Mouse (Mus musculus) right cerebral cortex, postnatal 10 days (tissue): ENCODE data around the gene Cntn4.

Experiments used
- DNase-seq, 2 experiments: peaks; one replicate each; pipeline ENCODE4 v3.0.0; 2021; ENCODE audit warnings: low spot score in 2 of 2

Cntn4 gene

DNA sequence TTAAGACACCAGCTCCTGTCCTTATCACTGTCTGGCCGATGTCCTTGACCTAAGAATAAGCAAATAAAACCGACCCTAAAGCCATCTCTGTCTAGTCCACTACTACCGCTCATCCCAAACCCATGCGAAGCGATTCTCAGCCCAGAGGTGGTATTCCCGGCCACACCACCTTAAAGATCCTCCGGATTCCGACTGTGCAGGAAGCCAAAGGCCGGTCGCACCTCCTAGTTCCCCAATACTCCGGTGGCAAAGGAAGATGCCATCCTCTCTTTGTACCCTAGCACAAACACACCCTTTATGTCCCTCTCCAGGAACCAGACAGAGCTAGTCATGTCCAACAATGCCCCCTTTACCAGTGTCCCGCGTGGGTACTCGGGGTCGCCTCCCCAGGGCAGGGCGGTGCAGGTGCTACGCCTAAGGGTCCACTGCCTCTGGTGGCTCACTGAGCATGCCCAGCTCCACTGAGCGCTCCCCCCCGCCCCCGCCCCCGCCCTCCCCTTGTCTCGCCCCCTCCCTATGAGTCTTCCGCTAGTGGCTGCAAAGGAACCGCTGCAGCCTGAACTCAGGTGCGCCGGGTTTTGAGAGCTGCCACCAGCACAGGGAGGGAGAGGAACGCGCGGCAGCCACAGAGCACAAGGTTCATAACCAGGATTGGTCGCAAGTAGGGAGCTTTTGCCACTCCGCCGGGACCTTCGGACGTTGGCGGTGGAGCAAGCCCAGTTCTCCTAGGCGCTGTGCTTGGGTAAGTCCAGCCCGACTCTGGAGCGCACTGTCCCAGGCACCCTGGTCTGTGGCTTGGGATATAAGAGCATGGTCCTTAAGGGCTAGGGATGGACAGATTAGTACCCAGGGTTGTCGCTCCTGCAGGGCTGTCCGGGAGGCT, at the start of gene Cntn4:
TSS of gene Cntn4 (plus strand) at position 512 of the 883 bp plus-strand sequence.
- DNase-seq: peak; percentile 83 to 88

DNA sequence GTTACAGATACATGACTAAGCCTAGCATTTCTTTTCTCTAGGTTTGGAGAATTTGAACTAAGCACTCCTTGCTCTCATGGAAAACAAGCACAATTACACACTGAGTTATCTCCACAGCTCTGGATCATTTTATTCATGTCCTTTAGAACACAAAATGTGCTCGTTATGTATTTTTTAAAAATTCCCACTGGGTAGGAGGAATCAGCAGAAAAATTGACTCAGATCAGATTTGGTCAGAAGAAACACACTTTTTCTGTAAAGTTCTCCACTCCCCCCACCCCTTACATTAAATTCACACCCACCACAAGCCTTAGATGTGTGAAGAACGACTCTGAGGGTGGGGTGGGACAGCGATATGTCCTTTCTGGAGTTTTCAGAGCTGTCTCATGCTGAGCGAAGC, 3.2 kb upstream of the Cntn4 start:
- DNase-seq: no peak

DNA sequence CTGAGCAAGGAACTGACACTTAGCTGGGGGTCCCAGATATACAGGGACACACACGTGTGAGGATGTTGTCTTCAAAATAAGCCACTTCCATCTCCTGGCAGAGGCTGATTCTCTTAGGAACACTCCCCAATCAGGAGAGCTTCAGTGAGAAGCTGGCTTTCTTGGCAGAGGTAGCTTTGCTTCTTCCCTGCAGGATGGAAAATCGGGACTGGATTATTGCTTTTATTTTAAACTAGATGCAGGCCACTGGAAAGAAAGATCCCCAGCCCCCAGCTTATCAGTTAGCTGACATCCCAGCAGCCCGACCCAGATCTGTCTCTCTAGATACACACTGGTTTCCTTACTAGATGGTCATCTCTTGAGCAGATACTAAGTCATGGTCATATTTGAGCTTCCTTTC, 2.4 kb upstream of the Cntn4 start:
- DNase-seq: peak; percentile 37 to 52

DNA sequence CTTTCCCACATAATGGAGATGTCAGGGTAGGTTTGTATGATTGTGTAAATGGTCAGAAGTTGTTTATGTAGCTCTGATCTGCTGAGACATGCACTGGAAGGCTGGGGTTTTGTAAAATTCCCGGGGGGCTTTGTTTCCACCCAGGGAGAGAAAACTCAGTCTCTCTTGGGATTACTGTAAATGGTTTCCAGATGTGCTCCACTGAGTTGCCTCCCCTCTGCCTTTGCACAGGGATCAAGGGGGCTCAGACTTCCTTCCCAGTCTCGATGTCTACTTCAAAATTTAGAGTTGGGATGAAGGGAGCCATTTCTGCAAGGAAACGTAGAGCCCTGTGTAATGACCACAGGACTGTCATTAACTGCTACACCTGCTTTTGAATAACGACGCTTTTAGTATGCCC, 823 bp upstream of the Cntn4 start:
- no peak for DNase-seq

DNA sequence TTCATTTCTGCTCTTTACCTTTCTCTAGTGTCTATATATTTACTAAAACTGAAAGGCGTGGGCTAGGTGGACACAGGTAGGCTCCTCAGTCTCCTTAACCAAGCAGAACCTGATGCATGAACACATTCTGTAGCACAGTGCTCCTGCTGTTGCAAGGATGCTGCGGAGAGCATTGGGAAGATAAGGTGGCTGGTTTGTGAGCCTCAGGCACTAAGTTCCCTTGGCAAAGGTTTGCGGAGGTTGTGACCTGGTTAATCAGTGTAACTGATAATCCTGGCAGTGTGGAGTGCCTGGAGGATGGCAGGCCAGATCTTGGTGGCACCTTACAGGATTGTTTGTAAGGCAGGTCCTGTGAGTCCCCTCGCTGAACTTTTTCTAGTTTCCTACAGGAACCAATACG, 1.3 kb downstream of the Cntn4 start:
- DNase-seq: no peak

DNA sequence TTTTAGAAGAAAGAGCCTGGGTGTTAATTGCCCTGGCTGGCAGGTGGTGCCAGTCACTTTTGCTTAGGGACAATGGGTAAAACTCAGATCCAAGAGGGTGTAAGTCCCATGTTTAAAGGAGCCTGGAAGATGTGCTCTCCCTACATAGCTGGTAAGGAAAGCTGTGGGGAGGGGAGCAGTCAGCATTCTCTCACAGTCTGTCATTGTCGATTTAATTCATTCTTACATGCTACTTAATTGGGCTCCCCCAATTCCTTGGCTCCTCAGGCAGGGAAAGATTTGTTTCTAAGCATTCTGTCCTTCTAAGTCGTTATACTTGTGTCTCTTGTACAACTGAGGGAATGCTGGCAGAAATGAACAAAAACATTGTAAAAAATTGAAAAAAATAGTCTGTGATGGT, 4.0 kb downstream of the Cntn4 start:
- no peak for DNase-seq

DNA sequence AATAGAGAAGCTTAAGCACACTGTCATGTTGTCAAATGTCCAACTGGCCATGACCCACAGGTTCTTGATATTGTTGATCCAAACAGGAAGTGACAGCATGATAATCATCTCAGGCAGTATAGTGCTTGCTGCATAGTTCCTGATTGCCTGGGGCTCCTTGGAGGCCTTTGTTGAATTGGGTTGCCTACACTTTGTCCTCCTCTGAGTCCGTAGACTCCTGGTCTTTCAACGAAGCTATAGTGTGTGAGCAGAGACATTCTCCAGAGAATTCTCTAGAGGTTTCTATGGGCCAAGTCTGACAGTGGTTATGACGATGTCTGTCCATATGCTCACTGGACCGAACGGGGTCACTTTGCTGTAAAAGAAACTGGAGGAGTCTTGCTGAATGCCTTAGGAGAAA, 5.8 kb downstream of the Cntn4 start:
- DNase-seq: no peak

DNA sequence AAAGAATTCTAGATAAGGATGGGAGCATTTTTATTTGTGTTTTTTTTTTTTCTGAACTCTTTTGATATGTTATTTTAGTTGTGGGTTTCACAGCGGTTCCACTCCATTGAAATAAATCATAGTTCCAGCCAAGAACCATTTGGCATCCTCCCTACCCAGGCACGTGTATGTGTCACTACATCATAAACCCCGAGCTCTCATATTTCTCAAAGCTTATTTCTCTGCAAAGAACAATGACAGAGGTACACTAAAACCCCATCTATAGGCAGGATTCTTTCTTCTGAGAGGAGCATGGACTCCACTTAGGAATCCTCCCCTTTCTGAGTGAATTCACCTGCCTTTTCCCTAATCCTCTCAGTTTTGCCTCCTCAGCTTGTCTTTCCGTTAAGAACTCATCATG, 6.7 kb downstream of the Cntn4 start:
- no peak for DNase-seq

DNA sequence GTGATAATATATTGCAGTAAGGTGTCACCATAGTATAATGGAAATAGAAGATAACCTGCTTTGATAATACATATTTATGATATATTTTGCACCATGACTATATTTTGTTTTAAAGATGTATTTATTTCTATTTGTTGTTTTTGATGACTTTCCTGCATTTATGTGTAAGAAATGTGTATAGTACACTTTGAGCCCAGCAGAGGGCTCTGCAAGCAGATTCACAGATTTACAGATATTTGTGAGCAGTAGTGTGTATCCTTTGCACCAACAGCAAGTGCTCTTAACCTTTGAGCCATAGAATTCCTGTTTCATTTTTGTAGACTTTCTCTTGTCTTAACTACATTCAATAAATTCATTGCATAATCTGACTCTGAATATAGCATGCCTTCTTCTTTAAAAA, 10.7 kb downstream of the Cntn4 start:
- no peak for DNase-seq

DNA sequence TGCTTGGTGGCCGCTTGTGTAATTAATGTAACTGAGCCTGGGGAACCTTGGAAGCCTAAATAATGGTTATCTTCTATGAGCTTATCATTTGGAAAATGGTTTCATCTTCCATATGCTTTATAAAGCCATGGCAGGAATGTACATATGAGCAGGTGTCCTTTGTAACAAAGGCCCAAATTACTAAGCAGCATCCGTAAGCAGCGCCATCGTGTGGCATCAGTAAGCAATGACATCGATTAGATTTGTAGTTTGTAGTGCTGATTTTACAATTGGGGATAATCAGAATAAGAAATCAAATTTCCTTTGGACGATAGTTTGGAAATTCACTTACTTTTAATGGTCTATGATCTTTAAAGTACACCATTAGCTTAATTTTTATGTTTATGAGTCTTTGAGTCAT, 64.6 kb downstream of the Cntn4 start:
- DNase-seq: no peak

DNA sequence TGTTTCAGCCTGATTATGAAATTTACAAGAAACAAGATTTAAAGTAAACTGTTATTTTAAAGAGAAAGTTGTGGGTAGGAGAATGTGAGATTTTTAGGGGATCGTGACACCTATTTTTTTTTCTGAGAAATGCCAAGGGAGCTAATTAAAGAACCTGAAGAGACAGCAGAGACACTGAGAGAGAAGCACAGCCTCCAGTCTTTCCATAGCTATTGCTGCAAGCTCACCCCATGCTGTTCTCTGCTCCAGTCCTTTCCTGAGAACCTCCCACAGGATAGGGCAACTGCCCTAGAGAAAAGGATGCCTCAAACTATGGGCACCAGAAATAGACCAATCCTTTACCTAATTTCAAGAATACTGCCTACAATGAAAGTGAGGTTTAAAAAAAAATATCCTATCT, 103.2 kb downstream of the Cntn4 start:
- DNase-seq: no peak

DNA sequence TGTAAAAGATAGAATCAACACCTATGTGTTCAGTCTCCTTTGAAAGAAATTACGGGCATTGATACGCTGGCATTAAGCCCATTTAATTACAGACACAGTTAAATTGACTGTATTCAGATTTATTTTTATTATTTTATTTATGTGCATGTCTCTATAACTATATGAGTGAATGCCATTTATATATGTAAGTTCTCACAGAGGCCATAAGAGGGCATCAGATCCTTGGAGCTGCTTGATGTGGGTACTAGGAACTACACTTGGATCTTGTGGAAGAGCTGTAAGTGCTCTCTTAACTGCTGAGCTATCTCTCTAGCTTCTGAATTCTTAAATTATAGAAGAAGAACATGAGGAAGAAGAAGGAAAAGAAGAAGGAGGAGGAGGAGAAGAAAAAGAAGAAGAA, 111.0 kb downstream of the Cntn4 start:
- no peak for DNase-seq

DNA sequence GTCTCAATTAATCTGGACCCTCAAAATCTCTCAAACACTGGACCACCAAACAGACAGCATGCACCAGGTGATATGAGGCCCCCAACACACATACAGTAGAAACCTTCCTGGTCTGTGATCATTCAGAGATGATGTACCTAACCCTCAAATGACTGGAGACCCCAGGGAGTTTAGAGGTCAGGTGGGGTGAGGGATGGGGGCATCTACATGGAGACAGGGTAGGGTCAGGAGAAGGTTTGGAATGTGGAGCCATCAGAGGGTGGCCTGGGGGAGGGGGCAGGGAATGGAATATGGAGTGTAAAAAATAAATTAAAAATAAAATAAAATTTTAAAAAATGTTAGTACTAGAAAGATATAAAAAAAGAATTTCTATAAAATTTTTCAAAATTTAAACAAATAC, 157.6 kb downstream of the Cntn4 start:
- no peak for DNase-seq

DNA sequence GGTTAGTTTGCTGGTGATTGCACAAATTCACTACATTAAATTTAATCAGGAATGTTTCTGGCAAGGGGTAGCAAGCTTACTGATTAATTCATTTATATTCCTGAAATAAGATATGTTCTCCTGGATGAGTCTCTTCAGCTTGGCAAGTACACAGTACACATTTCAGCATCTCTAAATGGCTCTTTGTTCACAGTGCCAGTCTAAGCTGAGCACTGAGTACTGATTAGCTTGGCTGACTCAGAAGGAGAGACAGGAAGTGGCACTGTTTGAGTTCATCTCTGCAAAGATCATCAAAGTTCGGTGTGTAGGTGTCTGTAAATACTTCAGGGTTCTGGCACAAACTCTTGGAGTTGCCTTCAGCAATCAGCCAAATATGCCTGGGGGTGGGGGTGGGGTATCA, 169.8 kb downstream of the Cntn4 start:
- peak; percentile 25 to 48 for DNase-seq

DNA sequence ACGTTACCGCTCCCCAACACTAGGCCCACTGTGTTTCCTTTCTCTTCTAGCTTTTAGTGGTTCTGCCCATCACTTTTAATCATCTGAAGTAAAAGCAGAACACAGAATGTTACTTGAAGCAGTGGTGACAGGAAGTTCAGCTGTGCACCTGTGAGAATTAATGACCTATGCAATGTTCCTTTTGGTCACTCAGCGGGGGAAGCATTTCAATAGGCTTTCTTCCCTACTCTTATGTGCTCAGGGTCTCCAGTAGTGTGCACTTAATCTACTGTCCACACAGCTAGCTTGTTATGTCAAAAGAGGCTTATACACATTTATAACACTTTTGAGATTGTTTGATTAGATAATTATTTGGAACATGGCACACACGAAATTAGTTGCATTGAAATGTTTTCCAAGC, 215.4 kb downstream of the Cntn4 start:
- DNase-seq: no peak

DNA sequence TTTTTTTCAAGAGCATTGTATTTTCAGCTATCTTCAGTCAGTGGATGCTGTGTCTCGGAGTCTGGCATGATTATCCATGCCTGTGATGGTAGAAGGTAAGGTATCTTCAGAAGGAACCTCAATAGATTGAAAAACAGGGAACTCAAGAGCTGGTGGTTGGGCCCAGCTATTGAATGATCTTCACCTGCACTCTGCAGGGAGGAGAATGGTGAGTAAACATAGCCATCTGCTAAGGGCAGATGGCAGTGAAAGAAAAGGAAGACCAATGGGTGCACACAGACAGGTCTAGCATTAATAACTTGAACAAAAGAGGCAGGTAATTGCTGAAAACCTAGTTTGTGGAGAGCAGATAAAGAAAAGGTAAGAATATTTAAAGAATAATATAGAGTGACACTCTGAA, 261.0 kb downstream of the Cntn4 start:
- no peak for DNase-seq

DNA sequence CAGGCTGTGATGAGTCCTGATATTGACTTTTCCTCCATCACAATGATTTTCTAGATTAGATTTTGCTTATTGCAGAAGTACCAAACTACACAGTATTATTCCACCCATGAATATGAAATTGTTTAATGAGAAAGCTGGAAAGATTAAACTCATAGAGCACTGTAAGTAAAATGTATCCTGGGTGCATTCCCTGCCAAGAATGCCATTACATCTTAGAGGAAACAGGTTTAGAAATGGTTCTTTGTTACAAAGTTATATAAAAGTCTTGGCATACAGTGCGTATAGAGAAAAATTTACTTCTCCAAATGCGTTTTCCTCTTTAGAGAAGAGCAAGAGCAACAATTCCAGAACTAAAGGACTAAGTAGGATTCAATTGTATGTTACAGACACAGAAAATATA, 261.8 kb downstream of the Cntn4 start:
- no peak for DNase-seq

DNA sequence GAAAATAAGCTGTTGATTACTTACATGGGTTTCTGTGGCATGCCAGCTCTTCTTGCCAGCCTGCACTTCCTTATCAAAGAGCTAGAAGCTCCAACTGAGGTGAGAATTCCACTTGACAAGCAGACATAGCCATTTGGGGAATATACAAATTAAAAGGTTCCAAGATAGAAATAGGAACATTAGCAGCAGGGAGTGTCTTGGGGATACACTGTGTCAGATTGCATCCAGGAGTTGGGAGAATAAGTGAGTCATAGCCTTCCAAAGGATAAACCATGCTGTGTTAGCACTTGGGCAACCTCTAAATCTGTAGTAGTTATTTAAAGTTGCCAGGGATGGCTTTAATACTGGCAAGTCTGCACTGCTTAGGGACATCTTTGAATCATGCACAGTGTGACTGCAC, 263.1 kb downstream of the Cntn4 start:
- DNase-seq: peak; percentile 23 to 44

DNA sequence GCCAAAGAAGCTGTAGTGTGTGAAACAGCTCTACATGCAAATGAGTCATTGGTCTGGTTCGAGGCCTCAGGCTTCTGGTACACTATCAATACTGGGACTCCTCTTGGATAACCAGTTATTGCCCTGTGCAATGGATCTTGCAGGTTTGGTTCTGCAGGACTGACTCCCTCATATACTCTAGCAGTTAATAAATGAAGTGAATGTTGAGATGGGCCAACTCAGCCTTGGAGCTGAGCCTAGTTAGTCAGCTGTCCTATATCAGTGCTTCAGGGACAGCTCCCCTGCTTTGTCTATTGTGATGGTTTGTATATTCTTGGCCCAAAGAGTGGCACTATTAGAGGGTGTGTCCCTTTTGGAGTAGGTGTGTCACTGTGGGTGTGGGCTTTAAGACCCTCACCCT, 314.0 kb downstream of the Cntn4 start:
- no peak for DNase-seq

DNA sequence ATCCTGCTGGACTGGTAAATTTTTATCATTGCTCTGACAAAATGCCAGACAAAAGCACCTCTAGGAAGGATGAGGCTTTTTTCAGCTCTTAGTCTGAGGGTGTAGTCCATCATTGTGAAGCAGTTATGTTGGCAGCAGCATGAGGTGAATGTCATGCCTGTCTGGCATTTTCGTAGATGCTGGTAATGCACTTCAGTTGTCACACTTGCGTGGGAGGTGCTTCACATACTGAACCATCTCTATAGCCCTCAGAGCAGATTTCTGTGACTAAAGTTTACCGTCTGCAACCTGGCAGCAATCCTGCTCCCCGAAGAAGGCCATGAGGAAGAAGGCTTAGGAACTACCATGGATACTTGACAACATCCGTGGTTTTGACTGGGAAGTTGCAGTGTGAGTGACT, 335.6 kb downstream of the Cntn4 start:
- no peak for DNase-seq

DNA sequence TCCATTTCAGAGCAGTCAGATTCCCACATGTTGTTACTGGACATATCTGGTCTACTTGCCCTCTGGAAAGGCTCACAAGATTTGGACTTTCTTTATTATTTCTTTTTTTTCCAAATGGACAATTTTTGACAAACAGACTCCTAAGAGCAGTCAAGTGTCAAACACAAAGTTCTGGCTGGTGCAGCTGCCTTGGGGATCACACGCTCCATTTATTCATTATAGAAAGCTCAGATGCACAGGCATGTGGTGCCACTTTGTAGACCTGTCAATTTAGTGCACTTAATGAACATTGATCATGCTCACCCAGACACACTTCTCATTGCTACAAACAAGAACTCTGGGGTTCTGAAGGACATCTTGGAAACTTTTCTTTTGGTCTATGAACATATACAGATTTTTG, 337.7 kb downstream of the Cntn4 start:
- DNase-seq: no peak

DNA sequence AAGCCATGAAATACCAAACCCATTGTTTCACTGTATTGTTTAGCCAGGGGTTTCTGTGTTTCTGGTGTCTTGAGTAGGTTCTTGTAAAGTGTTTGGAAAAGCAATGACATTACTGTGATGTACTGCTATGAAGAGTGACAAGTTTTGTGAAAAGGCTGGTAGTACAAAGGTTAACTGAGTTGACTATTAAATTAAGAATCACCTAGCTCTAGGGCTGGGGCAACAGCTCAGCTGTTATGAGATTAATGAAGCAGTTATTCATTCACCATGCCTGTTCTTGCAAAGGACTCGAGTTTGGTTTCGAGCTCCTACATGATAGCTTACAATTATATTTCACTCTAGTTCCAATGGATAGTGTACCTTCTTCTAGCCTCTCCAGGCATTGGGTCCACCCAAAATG, 371.4 kb downstream of the Cntn4 start:
- no peak for DNase-seq

DNA sequence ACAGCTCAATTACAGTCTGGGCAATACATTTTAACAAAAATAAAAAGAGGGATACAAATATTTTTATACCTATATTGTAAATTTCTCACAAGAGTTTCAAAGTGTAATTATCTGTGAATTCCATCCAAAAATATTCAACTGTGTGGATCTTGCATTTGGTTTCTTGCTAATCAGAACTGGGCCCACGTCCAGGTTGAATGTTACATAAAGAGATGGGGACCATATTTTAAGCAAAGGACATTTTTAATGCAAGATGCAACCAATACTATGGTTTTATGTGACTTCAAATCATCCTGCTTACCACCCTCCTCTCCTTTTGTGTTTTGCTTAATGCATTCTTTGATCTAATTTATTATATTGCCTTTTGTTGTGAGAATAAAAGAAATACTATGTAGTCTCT, 378.7 kb downstream of the Cntn4 start:
- peak; percentile 36 to 37 for DNase-seq

DNA sequence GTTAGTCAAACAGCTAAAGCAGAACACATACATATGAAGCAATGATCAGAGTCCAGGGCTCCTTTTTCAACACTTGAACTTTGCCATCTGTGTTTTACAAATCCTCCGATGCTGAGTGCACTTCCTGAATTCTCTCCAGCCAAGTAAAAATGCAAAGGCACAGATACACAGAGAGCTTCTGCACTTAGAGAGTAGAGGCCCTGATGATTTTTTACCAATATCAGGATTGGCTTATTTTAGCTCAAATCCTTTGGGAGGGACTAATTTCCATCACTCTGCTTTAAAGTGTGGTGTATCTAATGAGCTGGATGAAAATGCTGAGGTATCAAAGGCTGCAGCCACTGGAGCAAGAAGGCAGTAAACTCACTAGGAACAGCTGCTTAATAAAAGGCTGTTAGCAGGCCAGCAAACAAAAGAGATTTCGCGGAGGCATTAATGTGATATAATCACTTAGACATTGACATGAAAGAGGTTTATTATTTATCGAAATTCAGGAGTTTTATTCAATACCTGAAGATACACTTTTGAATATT, 400.7 kb downstream of the Cntn4 start:
- DNase-seq: no peak
